Mouse (Mus musculus): Measurements from ENCODE around the gene Lamb1. TPM values are rescaled to one million over a fixed set of nuclear protein-coding genes. Genes with fewer than 3 reads are reported as not detected.

The Lamb1 gene
- polyA plus RNA-seq, 1 experiment from 2014 or later = 22.9 TPM

DNA sequence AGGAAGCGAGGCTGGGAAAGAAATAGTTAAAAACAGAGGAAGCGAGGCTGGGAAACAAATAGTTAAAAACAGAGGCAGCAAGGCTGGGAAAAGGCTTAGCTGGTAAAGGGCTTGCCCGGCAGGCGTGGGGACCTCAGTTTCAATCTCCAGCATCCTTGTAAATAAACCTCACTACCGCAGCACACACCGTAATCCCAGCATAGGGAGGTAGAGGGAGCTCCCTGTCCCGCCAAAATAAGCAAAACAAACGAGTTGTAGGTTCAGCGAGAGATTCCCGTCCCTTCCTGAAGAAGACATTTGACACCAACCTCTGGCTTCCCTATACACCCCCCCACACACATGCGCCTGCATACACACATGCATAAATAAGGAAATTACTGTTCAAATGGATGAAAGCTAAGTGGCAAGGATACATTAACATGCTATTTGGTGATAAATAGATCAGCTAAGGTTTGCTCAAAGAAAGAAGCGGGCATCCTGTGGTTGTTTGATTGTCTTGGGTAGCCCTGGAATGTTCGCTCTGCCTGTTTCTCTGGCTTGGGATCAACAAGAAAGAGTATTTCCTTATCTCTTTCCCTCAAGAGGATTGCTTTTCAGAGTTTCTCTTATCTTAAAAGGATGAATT, 111.4 kb downstream of the Lamb1 start:
- Histone ChIP-seq H3K9me3 (no peaks in the 10 kb centered on the region), H3K27ac (0 out of 2 replicates have a peak overlapping the region, but pooled peaks have one; percentile 18), H3K9ac (peak overlapping the region; percentile 60), H3K4me3 (peak overlapping the region; percentile 34), H3K4me2 (peak overlapping the region; percentile 56), H3K36me3 (no peaks in the 10 kb centered on the region), H3K4me1 (replicated peaks) (peaks cover 18% of the 10 kb centered on the region), H3K27me3 (no peaks in the 10 kb centered on the region)
- ATAC-seq (ENCODE audit: low FRiP score) = peak; percentile 59; the same call in 1 of the 2 replicates
- whole genome bisulfite sequencing = 18% methylated on average over 13 of the region's 13 CpGs

- ATAC-seq (ENCODE audit: low FRiP score) = no peak
- Histone ChIP-seq H3K4me1 (replicated peaks) (peaks cover 18% of the 10 kb centered on the region), H3K4me3 (no peak overlapping the region), H3K4me2 (no peak overlapping the region), H3K27ac (no peak overlapping the region), H3K36me3 (no peaks in the 10 kb centered on the region), H3K9ac (no peak overlapping the region), H3K9me3 (no peaks in the 10 kb centered on the region), H3K27me3 (no peaks in the 10 kb centered on the region)
- WGBS = 80% methylated on average over 11 of the region's 11 CpGs
Observed at GRCm38 (mm10) chr12:31377241-31377640, 112.2 kb downstream of the Lamb1 start.

Other genes with a start within 250 kb of the Lamb1 start
- 0.05 TPM in 1 of 2 replicates, not detected in the other for gene Fam110c, start 191.4 kb upstream of the Lamb1 start, polyA plus RNA-seq (2015; fragmentation: Nextera tagmentation; extraction: Ambion mirVana)
- not detected in 2 replicates for gene Gm6993, start 24.5 kb upstream of the Lamb1 start, polyA plus RNA-seq (2015; fragmentation: Nextera tagmentation; extraction: Ambion mirVana)
- 128 and 130 TPM in 2 replicates for gene Dld, start 86.2 kb downstream of the Lamb1 start, polyA plus RNA-seq (2015; fragmentation: Nextera tagmentation; extraction: Ambion mirVana)
- not detected in 2 replicates for gene Slc26a3, start 125.6 kb downstream of the Lamb1 start, polyA plus RNA-seq (2015; fragmentation: Nextera tagmentation; extraction: Ambion mirVana)
- 18.3 and 18.9 TPM in 2 replicates for gene Cbll1, start 234.4 kb downstream of the Lamb1 start, polyA plus RNA-seq (2015; fragmentation: Nextera tagmentation; extraction: Ambion mirVana)